Comparison of ENCODE assay signal across 9 mouse cellular contexts in the genomic region with DNA sequence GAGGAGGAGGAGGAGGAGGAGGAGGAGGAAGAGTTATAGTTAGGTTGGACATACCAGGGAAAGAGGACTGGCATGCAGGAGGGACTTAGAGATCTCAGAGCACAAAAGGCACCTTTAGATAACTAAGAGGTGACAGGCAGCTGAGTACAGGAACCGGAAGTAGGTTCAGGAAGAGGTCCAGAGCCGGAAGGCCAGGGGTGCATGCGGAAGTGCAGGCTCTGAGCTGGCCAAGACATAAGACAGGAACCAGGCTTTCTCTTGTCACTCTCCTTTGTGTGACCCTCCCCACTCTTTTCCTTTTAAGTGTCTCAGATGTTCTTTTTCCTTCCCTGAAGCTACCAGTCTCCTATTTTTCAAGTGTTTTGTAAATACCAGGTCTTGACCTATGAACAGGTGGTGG. TPM values are rescaled to one million over a fixed set of nuclear protein-coding genes. Genes with fewer than 3 reads are reported as not detected.
A peak's percentile ranks its signal among the peaks of the same experiment; 100 is the strongest.
DNase-seq lines count a peak whose midpoint lies in the region; ATAC-seq lines count a peak whose summit lies in the region.
"Had no signal": no experiment of that assay in that cellular context is flagged by ENCODE, and none has a peak within 500 bp of the region (broad histone marks: within the 10 kb centered on the region; RNA-seq: fewer than 3 reads in every experiment).

No protein-coding gene starts in this region.

- WGBS in intestine, embryonic 15.5 days: 49% methylated on average over 3 of the region's 3 CpGs
- 20% methylated on average over 3 of the region's 3 CpGs for WGBS in liver, embryonic 16.5 days (ENCODE audit: insufficient replicate concordance)

- peak; percentile 37 to 63 for DNase-seq in adrenal gland, postnatal 36 days
- DNase-seq in thymus, adult 18-20 months: peak; percentile 49 to 71
- DNase-seq in urinary bladder, postnatal 36 days (ENCODE audit: low spot score in 2 of 2): no peak
- no peak for DNase-seq in cerebellum, adult 18-20 months
- DNase-seq in testis, postnatal 10 days (ENCODE audit: low spot score): no peak

- no peaks in the 10 kb centered on the region for H3K36me3 ChIP-seq in intestine, embryonic 15.5 days
- no peaks in the 10 kb centered on the region for H3K36me3 ChIP-seq in liver, embryonic 16.5 days (ENCODE audit: control insufficient read depth, insufficient read depth)
- H3K36me3 ChIP-seq: midbrain, embryonic 12.5 days had no signal

- no peak overlapping the region for H3K4me3 ChIP-seq in intestine, embryonic 15.5 days (replicated peaks)
- no peak overlapping the region for H3K4me3 ChIP-seq in liver, embryonic 16.5 days (ENCODE audit: low read depth, low read length)
- H3K4me3 ChIP-seq: midbrain, embryonic 12.5 days had no signal

- peak; percentile 48 for ATAC-seq in CD4-positive, CD25-positive, alpha-beta regulatory T cell, adult 4 months
- ATAC-seq in intestine, embryonic 15.5 days: 0 out of 2 replicates have a peak, but pooled peaks have one; percentile 31
- ATAC-seq in liver, embryonic 16.5 days (ENCODE audit: low read depth): peak; percentile 39; the same call in 1 of the 2 replicates

- H3K9ac ChIP-seq in intestine, embryonic 15.5 days: no peak overlapping the region
- no peak overlapping the region for H3K9ac ChIP-seq in liver, embryonic 16.5 days (ENCODE audit: low read depth, low read length)
- H3K9ac ChIP-seq: midbrain, embryonic 12.5 days had no signal

- peaks cover 6% of the 10 kb centered on the region for H3K4me1 ChIP-seq in intestine, embryonic 15.5 days (replicated peaks)
- no peaks in the 10 kb centered on the region; the same call in 1 of the 2 replicates for H3K4me1 ChIP-seq in liver, embryonic 16.5 days (ENCODE audit: control insufficient read depth, low read depth, low read length)

- no peaks in the 10 kb centered on the region for H3K9me3 ChIP-seq in intestine, embryonic 15.5 days
- H3K9me3 ChIP-seq in liver, embryonic 16.5 days (replicated peaks; ENCODE audit: control insufficient read depth, low read length): no peaks in the 10 kb centered on the region
- H3K9me3 ChIP-seq: midbrain, embryonic 12.5 days had no signal

- H3K4me2 ChIP-seq in intestine, embryonic 15.5 days (replicated peaks): no peak overlapping the region
- no peak overlapping the region for H3K4me2 ChIP-seq in liver, embryonic 16.5 days (ENCODE audit: low read depth, low read length)

- H3K27ac ChIP-seq in intestine, embryonic 15.5 days: no peak overlapping the region
- H3K27ac ChIP-seq in liver, embryonic 16.5 days (ENCODE audit: low read length): no peak overlapping the region

- no peaks in the 10 kb centered on the region for H3K27me3 ChIP-seq in intestine, embryonic 15.5 days (replicated peaks)
- no peaks in the 10 kb centered on the region for H3K27me3 ChIP-seq in liver, embryonic 16.5 days (ENCODE audit: control insufficient read depth, insufficient read depth, low read depth, low read length)
- H3K27me3 ChIP-seq: midbrain, embryonic 12.5 days had no signal

RNA-seq across cellular contexts. Expression of gene Plcl2, which starts 38.0 kb away (rescaled TPM):
- polyA plus RNA-seq in CD4-positive, CD25-positive, alpha-beta regulatory T cell, adult 4 months (2017; shearing (Covaris generic)): 1 to 10 TPM; 5.4 to 8.6 TPM
- 10 to 100 TPM; 58.9 to 75.0 TPM for total RNA-seq in adrenal gland, postnatal 36 days (2021)
- 4.7 and 4.9 TPM in 2 replicates for polyA plus RNA-seq in intestine, embryonic 15.5 days (2015; fragmentation: Nextera tagmentation; extraction: Ambion mirVana)
- polyA plus RNA-seq in liver, embryonic 16.5 days (2015; fragmentation: Nextera tagmentation; extraction: Ambion mirVana): 1.1 and 1.5 TPM in 2 replicates

Comparison
In these comparisons a context has a peak if more than half of its experiments do, and no peak if none do; other contexts are left out.
1. DNase-seq: peak in adrenal gland, postnatal 36 days (2 of 2) and thymus, adult 18-20 months (2 of 2); none in urinary bladder, postnatal 36 days (0 of 2), cerebellum, adult 18-20 months (0 of 2) and testis, postnatal 10 days (single experiment).
2. Peak in every context shown above with its lines, with median percentiles within 50 percentile points of each other: ATAC-seq.